Mouse (Mus musculus) forebrain, postnatal 0 days (tissue): Measurements from ENCODE around the gene Decr2. TPM values are rescaled to one million over a fixed set of nuclear protein-coding genes. Genes with fewer than 3 reads are reported as not detected.
A peak's percentile ranks its signal among the peaks of the same experiment; 100 is the strongest.

ENCODE experiments used
- ATAC-seq: fragments of 200-750 bp; cut with Nextera tagmentation; 2 replicates; pipeline ENCODE4 v1.8.0; 2017; ENCODE audit warnings: mild to moderate bottlenecking, moderate library complexity
- DNase-seq: peaks from one replicate; pipeline ENCODE4 v3.0.0-alpha.2; 2015
- H3K27ac ChIP-seq: fragments of 300-500 bp; sonication (generic); 2 replicates; pipeline ENCODE4 v1.5.1; 2014; ENCODE audit warnings: low read depth, mild to moderate bottlenecking, antibody characterized with exemption, low read length, moderate library complexity, mixed read lengths
- H3K27me3 ChIP-seq: fragments of 300-500 bp; sonication (generic); 2 replicates; pipeline ENCODE4 v1.6.1; 2014; ENCODE audit warnings: mild to moderate bottlenecking, low read length, mixed read lengths; ENCODE audit not compliant: insufficient read depth
- H3K36me3 ChIP-seq: fragments of 300-500 bp; sonication (generic); 2 replicates; pipeline ENCODE4 v1.6.1; 2014; ENCODE audit warnings: mild to moderate bottlenecking, moderate library complexity; ENCODE audit not compliant: insufficient read depth
- H3K4me1 ChIP-seq: fragments of 300-500 bp; sonication (generic); 2 replicates; pipeline ENCODE4 v1.6.1; 2014; ENCODE audit warnings: antibody characterized with exemption; ENCODE audit not compliant: insufficient read depth
- H3K4me2 ChIP-seq: fragments of 300-500 bp; sonication (generic); 2 replicates; pipeline ENCODE4 v1.6.1; 2014; ENCODE audit warnings: low read depth, mild to moderate bottlenecking, moderate library complexity
- H3K4me3 ChIP-seq: fragments of 300-500 bp; sonication (generic); 2 replicates; pipeline ENCODE4 v1.5.1; 2014; ENCODE audit warnings: low read depth, low read length, mixed read lengths
- H3K9ac ChIP-seq: fragments of 300-500 bp; sonication (generic); 2 replicates; pipeline ENCODE4 v1.6.1; 2014; ENCODE audit warnings: mild to moderate bottlenecking
- H3K9me3 ChIP-seq: fragments of 300-500 bp; sonication (generic); 2 replicates; pipeline ENCODE4 v1.6.1; 2016; ENCODE audit warnings: low read length
- CTCF ChIP-seq: sonication (generic); IDR thresholded peaks from 2 replicates; pipeline ENCODE4 v1.5.1; 2016; ENCODE audit warnings: antibody characterized with exemption, control low read depth, low read depth
- WGBS: fragments of 180-500 bp; shearing (Covaris S2); extraction: QIAGEN DNeasy Blood & Tissue Kit; methylation state at CpG from one replicate; pipeline ENCODE4 v1.1.7; 2014; 5-methylcytosine and 5-hydroxymethylcytosine counted together
- polyA plus RNA-seq: library from polyadenylated mRNA; unstranded; fragments of >200 nt; fragmentation: Nextera tagmentation; extraction: Ambion mirVana; gene quantifications from 2 replicates; pipeline ENCODE4 v1.2.1, GENCODE M21; 2015
- total RNA-seq: library from RNA; depleted of rRNA; stranded (reverse); fragments of >200 nt; gene quantifications from 2 replicates; pipeline ENCODE4 v1.2.3, GENCODE M21; 2014

Decr2 gene
- total and polyA plus RNA-seq, 2 experiments from 2014 or later: 32.7 to 35.3 TPM

DNA sequence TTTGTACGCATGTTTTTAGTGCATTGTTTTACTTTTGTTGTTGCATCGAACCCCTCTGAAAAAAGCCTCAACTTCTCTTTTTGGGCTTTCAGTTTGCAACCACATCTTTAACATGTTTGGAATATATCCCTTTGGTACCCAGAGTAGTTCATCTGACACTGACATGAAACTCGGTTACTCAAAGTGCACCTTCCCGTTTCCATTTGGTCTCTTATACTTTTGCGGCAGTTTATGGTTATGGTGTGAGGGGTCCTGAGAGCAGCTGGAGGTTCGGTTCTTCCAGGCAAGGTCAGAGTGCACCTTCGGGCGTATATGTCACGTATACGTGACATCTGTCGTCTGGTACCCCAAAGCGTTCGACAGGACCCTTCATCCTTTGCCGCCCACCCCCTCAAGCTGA lies 22.6 kb upstream of the Decr2 start:
- Histone ChIP-seq H3K27ac (no peak overlapping the region), H3K4me1 (peaks cover 6% of the 10 kb centered on the region; the same call in 1 of the 2 replicates), H3K36me3 (no peaks in the 10 kb centered on the region), H3K4me2 (peak overlapping the region; percentile 94), H3K9me3 (no peaks in the 10 kb centered on the region), H3K27me3 (peaks cover 14% of the 10 kb centered on the region), H3K4me3 (peak overlapping the region; percentile 67), H3K9ac (peak overlapping the region; percentile 79)
- TF ChIP-seq CTCF: no peak
- DNase-seq (no peak), ATAC-seq (no peak)
- 14% methylated on average over 14 of the region's 14 CpGs for WGBS

- WGBS: 27% methylated on average over 4 of the region's 4 CpGs
Measured at GRCm38 (mm10) chr17:26111722-26112121, 21.6 kb upstream of the Decr2 start.

DNA sequence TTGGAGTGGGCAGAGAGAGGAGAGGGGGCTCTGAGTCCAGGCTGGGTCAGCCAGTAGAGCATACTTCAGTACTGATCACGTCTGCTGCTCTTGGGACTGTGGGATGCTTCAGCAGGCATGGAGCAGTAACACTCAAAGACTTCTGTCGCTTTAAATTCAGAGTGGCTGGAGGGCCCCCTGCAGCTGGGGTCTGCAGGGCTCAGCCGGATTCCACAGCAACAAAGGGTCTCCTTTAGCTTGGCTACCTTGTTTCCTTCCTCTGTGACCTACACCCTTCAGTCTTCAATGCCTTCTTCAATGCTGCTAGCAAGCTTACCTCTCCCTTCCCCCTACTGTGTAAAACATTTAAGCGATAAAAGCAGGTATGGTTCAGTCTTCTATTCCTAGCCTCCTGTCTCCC lies 20.9 kb upstream of the Decr2 start:
- no peak overlapping the region for H3K9ac ChIP-seq
- ATAC-seq: no peak

More at GRCm38 (mm10) chr17:26111722-26112121, 21.6 kb upstream of the Decr2 start:
- Histone ChIP-seq H3K27me3 (peaks cover 10% of the 10 kb centered on the region), H3K4me3 (no peak overlapping the region), H3K27ac (no peak overlapping the region), H3K4me1 (peaks cover 6% of the 10 kb centered on the region; the same call in 1 of the 2 replicates), H3K9ac (no peak overlapping the region), H3K36me3 (no peaks in the 10 kb centered on the region), H3K4me2 (no peak overlapping the region), H3K9me3 (no peaks in the 10 kb centered on the region)
- ATAC-seq: no peak
- TF ChIP-seq CTCF: no peak
- no peak for DNase-seq

GRCm38 (mm10) chr17:26110156-26110555 lies 20.0 kb upstream of the Decr2 start:
- peaks cover 6% of the 10 kb centered on the region; the same call in 1 of the 2 replicates for H3K4me1 ChIP-seq
- no peak overlapping the region for H3K4me3 ChIP-seq
- WGBS: 17% methylated on average over 4 of the region's 4 CpGs
- peaks cover 7% of the 10 kb centered on the region for H3K27me3 ChIP-seq
- DNase-seq: no peak
- H3K27ac ChIP-seq: no peak overlapping the region
- H3K9me3 ChIP-seq: no peaks in the 10 kb centered on the region
- no peak overlapping the region for H3K9ac ChIP-seq
- no peaks in the 10 kb centered on the region for H3K36me3 ChIP-seq
- no peak overlapping the region for H3K4me2 ChIP-seq
- no peak for ATAC-seq
- no peak for TF ChIP-seq CTCF

More for the DNA sequence above, 20.9 kb upstream of the Decr2 start:
- Histone ChIP-seq H3K4me3 (no peak overlapping the region), H3K27me3 (peaks cover 10% of the 10 kb centered on the region), H3K4me2 (no peak overlapping the region), H3K27ac (no peak overlapping the region), H3K4me1 (peaks cover 6% of the 10 kb centered on the region; the same call in 1 of the 2 replicates), H3K36me3 (no peaks in the 10 kb centered on the region), H3K9me3 (no peaks in the 10 kb centered on the region)
- WGBS: 6% methylated on average over 4 of the region's 4 CpGs
- DNase-seq: no peak
- no peak for TF ChIP-seq CTCF

DNA sequence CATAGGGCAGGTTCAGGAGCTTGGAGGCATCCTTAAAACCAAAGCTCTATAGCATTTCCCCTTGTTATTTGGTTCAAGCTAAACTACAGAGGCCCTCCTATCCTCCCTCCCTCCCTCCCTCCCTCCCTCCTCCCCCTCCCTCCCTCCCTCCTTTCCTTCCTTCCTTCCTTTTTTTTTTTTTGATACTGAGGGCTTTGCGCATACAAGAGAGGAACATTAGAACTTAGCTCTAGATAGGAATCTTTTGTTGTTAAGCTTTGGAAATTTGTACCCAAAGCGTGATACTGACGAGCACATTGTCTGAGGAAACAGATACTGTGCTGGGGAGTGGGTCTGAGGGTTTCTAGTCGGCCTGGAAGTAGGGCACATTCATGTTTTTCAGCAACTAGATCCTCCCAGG lies 15.5 kb upstream of the Decr2 start:
- no peaks in the 10 kb centered on the region for H3K4me1 ChIP-seq
- no peak overlapping the region for H3K27ac ChIP-seq
- no peaks in the 10 kb centered on the region for H3K9me3 ChIP-seq
- H3K9ac ChIP-seq: no peak overlapping the region
- H3K4me2 ChIP-seq: no peak overlapping the region
- WGBS: 65% methylated on average over 4 of the region's 4 CpGs
- ATAC-seq (no peak), DNase-seq (no peak)
- no peaks in the 10 kb centered on the region for H3K36me3 ChIP-seq
- TF ChIP-seq CTCF: no peak
- H3K27me3 ChIP-seq: no peaks in the 10 kb centered on the region
- H3K4me3 ChIP-seq: no peak overlapping the region

DNA sequence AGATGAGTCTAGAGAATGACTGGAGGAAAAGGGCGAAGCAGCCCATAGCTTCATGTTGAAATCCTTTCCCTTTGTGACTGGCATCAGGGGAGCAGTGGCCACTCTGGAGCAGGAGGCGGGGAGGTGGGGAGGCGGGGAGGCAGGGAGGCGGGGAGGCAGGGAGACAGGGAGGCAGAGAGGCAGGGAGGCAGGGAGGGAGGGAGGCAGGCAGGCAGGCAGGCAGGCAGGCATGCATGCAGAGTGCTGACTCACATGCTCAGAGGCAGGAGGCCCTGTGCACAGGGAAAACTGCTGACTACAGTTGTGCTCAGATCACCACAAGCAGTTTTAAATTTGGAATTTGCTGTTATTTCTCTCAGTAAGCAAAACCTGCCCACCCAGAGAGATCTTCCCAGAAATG lies 11.3 kb upstream of the Decr2 start:
- WGBS: 24% methylated on average over 4 of the region's 4 CpGs
- H3K9ac ChIP-seq: no peak overlapping the region
- H3K27me3 ChIP-seq: no peaks in the 10 kb centered on the region
- ATAC-seq (no peak), DNase-seq (no peak)
- H3K27ac ChIP-seq: no peak overlapping the region
- H3K36me3 ChIP-seq: no peaks in the 10 kb centered on the region
- no peak for TF ChIP-seq CTCF
- H3K4me1 ChIP-seq: no peaks in the 10 kb centered on the region
- H3K4me3 ChIP-seq: no peak overlapping the region
- no peak overlapping the region for H3K4me2 ChIP-seq
- H3K9me3 ChIP-seq: no peaks in the 10 kb centered on the region

DNA sequence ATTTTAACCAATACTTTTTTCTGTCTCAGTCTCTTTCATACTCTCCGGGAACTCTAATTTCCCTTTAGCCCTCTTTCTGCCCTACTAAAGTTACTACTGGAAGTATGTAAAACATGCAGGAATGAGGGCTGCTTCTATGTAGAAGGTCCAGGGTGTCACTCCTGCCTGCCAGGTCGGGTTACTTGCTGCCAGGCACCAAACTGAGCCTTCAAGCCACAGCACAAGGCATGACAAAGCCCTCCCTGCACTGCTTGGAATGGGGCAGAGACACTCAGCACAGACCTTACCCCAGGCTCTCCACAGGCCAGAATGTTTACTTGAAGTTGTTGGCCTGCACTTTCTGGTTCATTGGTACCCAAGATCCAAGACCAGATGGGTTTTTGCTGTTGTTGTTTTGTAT lies 10.0 kb upstream of the Decr2 start:
- Histone ChIP-seq H3K9me3 (no peaks in the 10 kb centered on the region), H3K4me3 (no peak overlapping the region), H3K27me3 (no peaks in the 10 kb centered on the region), H3K27ac (no peak overlapping the region), H3K4me1 (no peaks in the 10 kb centered on the region), H3K36me3 (no peaks in the 10 kb centered on the region), H3K9ac (no peak overlapping the region), H3K4me2 (no peak overlapping the region)
- WGBS: 47% methylated on average over 2 of the region's 2 CpGs
- ATAC-seq: no peak
- no peak for TF ChIP-seq CTCF
- DNase-seq: no peak
